7 mouse cellular contexts compared by ENCODE assay signal in genomic region chr17:74265156-74265505, GRCm38 (mm10). TPM values are rescaled to one million over a fixed set of nuclear protein-coding genes. Genes with fewer than 3 reads are reported as not detected.
DNase-seq lines count a peak whose midpoint lies in the region; ATAC-seq and TF ChIP-seq lines count a peak whose summit lies in the region.

No protein-coding gene starts in this region.

- H3K27me3 ChIP-seq in heart, embryonic 13.5 days (replicated peaks) = no peaks in the 10 kb centered on the region
- H3K27me3 ChIP-seq in liver, embryonic 14.5 days (ENCODE audit: control insufficient read depth, insufficient read depth, low read length) = no peaks in the 10 kb centered on the region
- H3K27me3 ChIP-seq in stomach, postnatal 0 days (ENCODE audit: control insufficient read depth, insufficient read depth, low read length) = no peaks in the 10 kb centered on the region

- peaks cover 43% of the 10 kb centered on the region for H3K4me1 ChIP-seq in heart, embryonic 13.5 days
- H3K4me1 ChIP-seq in liver, embryonic 14.5 days (replicated peaks; ENCODE audit: control insufficient read depth in 2 of 2, insufficient read depth in 2 of 2, low read length in 1 of 2) = peaks cover 36 to 42% of the 10 kb centered on the region in 2 experiments
- H3K4me1 ChIP-seq in stomach, postnatal 0 days (replicated peaks; ENCODE audit: control insufficient read depth, insufficient read depth) = peaks cover 2% of the 10 kb centered on the region; the same call in 1 of the 2 replicates

- H3K9me3 ChIP-seq in heart, embryonic 13.5 days = no peaks in the 10 kb centered on the region
- peaks cover 6% of the 10 kb centered on the region for H3K9me3 ChIP-seq in liver, embryonic 14.5 days (ENCODE audit: control insufficient read depth, low read length)
- H3K9me3 ChIP-seq in stomach, postnatal 0 days (ENCODE audit: control insufficient read depth, low read length) = no peaks in the 10 kb centered on the region

- no peak for ATAC-seq in heart, embryonic 13.5 days (ENCODE audit: extremely low read depth, insufficient number of reproducible peaks, low FRiP score, low TSS enrichment)
- no peak for ATAC-seq in liver, embryonic 14.5 days (ENCODE audit: insufficient read depth)
- ATAC-seq in stomach, postnatal 0 days (ENCODE audit: low FRiP score, low TSS enrichment) = no peak
- no peak; the same call in 1 of the 2 replicates for ATAC-seq in frontal cortex, adult (ENCODE audit: low TSS enrichment)

- peak overlapping the region; percentile 2 for H3K4me2 ChIP-seq in heart, embryonic 13.5 days
- H3K4me2 ChIP-seq in liver, embryonic 14.5 days (ENCODE audit: low read depth) = no peak overlapping the region
- 0 out of 2 replicates have a peak overlapping the region, but pooled peaks have one; percentile 12 for H3K4me2 ChIP-seq in stomach, postnatal 0 days (replicated peaks; ENCODE audit: low read depth)

- peak overlapping the region; percentile 59; the same call in 1 of the 2 replicates for H3K9ac ChIP-seq in heart, embryonic 13.5 days
- H3K9ac ChIP-seq in liver, embryonic 14.5 days (replicated peaks) = 0 out of 2 replicates have a peak overlapping the region, but pooled peaks have one; percentile 4
- H3K9ac ChIP-seq in stomach, postnatal 0 days (ENCODE audit: low read length) = no peak overlapping the region

- H3K4me3 ChIP-seq in heart, embryonic 13.5 days = no peak overlapping the region
- no peak overlapping the region for H3K4me3 ChIP-seq in liver, embryonic 14.5 days (ENCODE audit: insufficient read depth in 1 of 2, low read depth in 2 of 2, low read length in 2 of 2)
- no peak overlapping the region for H3K4me3 ChIP-seq in stomach, postnatal 0 days (ENCODE audit: low read depth, low read length)

- H3K36me3 ChIP-seq in heart, embryonic 13.5 days = no peaks in the 10 kb centered on the region
- peaks cover 6% of the 10 kb centered on the region for H3K36me3 ChIP-seq in liver, embryonic 14.5 days (replicated peaks; ENCODE audit: control insufficient read depth, insufficient read depth, low read depth)
- no peaks in the 10 kb centered on the region for H3K36me3 ChIP-seq in stomach, postnatal 0 days (ENCODE audit: control insufficient read depth, insufficient read depth, low read length)

- H3K27ac ChIP-seq in heart, embryonic 13.5 days (replicated peaks) = peak overlapping the region; percentile 62
- H3K27ac ChIP-seq in liver, embryonic 14.5 days = no peak overlapping the region; the same call in 1 of the 2 replicates
- H3K27ac ChIP-seq in stomach, postnatal 0 days (replicated peaks) = peak overlapping the region; percentile 56; the same call in 1 of the 2 replicates

- TF ChIP-seq CTCF in liver, embryonic 14.5 days (IDR thresholded peaks at IDR 0.05; ENCODE audit: low read depth) = no peak
- TF ChIP-seq CTCF in stomach, postnatal 0 days (IDR thresholded peaks at IDR 0.05; ENCODE audit: low read depth) = no peak; the same call in 1 of the 2 replicates

- WGBS in heart, embryonic 13.5 days = 26% methylated on average over 5 of the region's 5 CpGs
- 34% methylated on average over 5 of the region's 5 CpGs for WGBS in liver, embryonic 14.5 days (ENCODE audit: insufficient replicate concordance)
- WGBS in stomach, postnatal 0 days = 12% methylated on average over 5 of the region's 5 CpGs

- DNase-seq in ZHBTc4 (ENCODE audit: low read depth, low spot score) = peak; percentile 3
- DNase-seq in brain, adult 2 months (ENCODE audit: low read depth, low spot score) = peak; percentile 27
- no peak for DNase-seq in liver, embryonic 14.5 days (ENCODE audit: low read depth in 3 of 3, low spot score in 3 of 3)
- DNase-seq in stomach, postnatal 0 days (ENCODE audit: low spot score) = no peak
- no peak for DNase-seq in urinary bladder, postnatal 25 days (ENCODE audit: low spot score)

- TF ChIP-seq EP300 in liver, embryonic 14.5 days (IDR thresholded peaks at IDR 0.05; ENCODE audit: low read depth) = no peak
- no peak for TF ChIP-seq EP300 in stomach, postnatal 0 days (optimal IDR thresholded peaks at IDR 0.05)

RNA-seq across cellular contexts. Expression of gene Memo1, which starts 30.2 kb away (rescaled TPM):
- polyA plus RNA-seq in heart, embryonic 13.5 days (2015; fragmentation: Nextera tagmentation; extraction: Ambion mirVana) = 62.5 and 71.5 TPM in 2 replicates
- polyA plus RNA-seq in liver, embryonic 14.5 days (2012; rRNA removed) = 24.4 and 38.8 TPM in 2 replicates
- 111 and 116 TPM in 2 replicates for polyA plus RNA-seq in liver, embryonic 14.5 days (2014; fragmentation: Nextera tagmentation; extraction: Ambion mirVana)
- polyA plus RNA-seq in stomach, postnatal 0 days (2015; fragmentation: Nextera tagmentation; extraction: Ambion mirVana) = 61.5 and 63.0 TPM in 2 replicates

RNA-seq across cellular contexts. Expression of gene Dpy30, which starts 58.6 kb away (rescaled TPM):
- 177 and 206 TPM in 2 replicates for polyA plus RNA-seq in heart, embryonic 13.5 days (2015; fragmentation: Nextera tagmentation; extraction: Ambion mirVana)
- polyA plus RNA-seq in liver, embryonic 14.5 days (2012; rRNA removed) = 71.4 and 104 TPM in 2 replicates
- 145 and 149 TPM in 2 replicates for polyA plus RNA-seq in liver, embryonic 14.5 days (2014; fragmentation: Nextera tagmentation; extraction: Ambion mirVana)
- polyA plus RNA-seq in stomach, postnatal 0 days (2015; fragmentation: Nextera tagmentation; extraction: Ambion mirVana) = 190 and 193 TPM in 2 replicates

Comparison
In these comparisons a context has a peak if more than half of its experiments do, and no peak if none do; other contexts are left out.
1. DNase-seq: peak in ZHBTc4 (single experiment) and brain, adult 2 months (single experiment); none in liver, embryonic 14.5 days (0 of 3), stomach, postnatal 0 days (single experiment) and urinary bladder, postnatal 25 days (single experiment).